Comparison of ENCODE assay signal across 15 mouse cellular contexts in the genomic region with DNA sequence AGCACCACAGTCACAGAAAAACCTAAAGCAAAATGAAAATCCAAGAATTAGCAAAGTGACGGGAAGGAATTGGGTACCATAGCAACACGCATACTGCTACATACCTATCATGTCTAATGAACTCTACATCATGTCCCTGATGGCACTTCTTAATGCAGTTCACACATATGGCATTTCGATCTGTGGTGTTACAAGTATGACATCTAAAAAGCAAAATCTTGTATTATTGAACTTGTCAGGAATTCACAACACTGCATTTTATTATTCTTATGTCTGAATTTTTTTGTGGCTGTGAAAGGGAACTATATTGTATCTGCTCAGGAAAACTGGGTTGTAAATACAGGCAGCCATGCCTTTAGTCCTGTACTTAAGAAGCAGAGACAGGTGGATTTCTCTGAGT.
"Had no signal": no experiment of that assay in that cellular context is flagged by ENCODE, and none has a peak within 500 bp of the region (broad histone marks: within the 10 kb centered on the region; RNA-seq: fewer than 3 reads in every experiment).

No protein-coding gene starts in this region.

- H3K4me1 ChIP-seq: midbrain, embryonic 12.5 days; neural tube, embryonic 13.5 days had no signal

- H3K4me2 ChIP-seq: lung, embryonic 14.5 days; midbrain, embryonic 12.5 days; neural tube, embryonic 13.5 days had no signal

- H3K4me3 ChIP-seq: midbrain, embryonic 10.5 days; midbrain, embryonic 12.5 days; myocyte; neural tube, embryonic 13.5 days had no signal

- DNase-seq: lung, adult 18-20 months; lung, embryonic 14.5 days; lung, postnatal 10 days; lung, postnatal 4 days; midbrain, embryonic 14.5 days; right cerebral cortex, postnatal 14 days; spleen, adult 18-20 months; thymus, adult 18-20 months; thymus, postnatal 14 days; thymus, postnatal 4 days had no signal

- H3K9me3 ChIP-seq: midbrain, embryonic 10.5 days; midbrain, embryonic 12.5 days; neural tube, embryonic 13.5 days had no signal

- H3K27ac ChIP-seq: midbrain, embryonic 10.5 days; midbrain, embryonic 12.5 days; neural tube, embryonic 13.5 days had no signal

- ATAC-seq: midbrain, embryonic 16.5 days had no signal

- H3K9ac ChIP-seq: lung, embryonic 14.5 days; midbrain, embryonic 12.5 days; neural tube, embryonic 13.5 days had no signal

- H3K27me3 ChIP-seq: midbrain, embryonic 12.5 days; neural tube, embryonic 13.5 days had no signal
